Comparison of ENCODE assay signal across 14 mouse cellular contexts in genomic region chr3:129225577-129226289, GRCm38 (mm10). TPM values are rescaled to one million over a fixed set of nuclear protein-coding genes. Genes with fewer than 3 reads are reported as not detected.
DNase-seq lines count a peak whose midpoint lies in the region; ATAC-seq and TF ChIP-seq lines count a peak whose summit lies in the region.
"Had no signal": no experiment of that assay in that cellular context is flagged by ENCODE, and none has a peak within 500 bp of the region (broad histone marks: within the 10 kb centered on the region; RNA-seq: fewer than 3 reads in every experiment).

No protein-coding gene starts in this region.

- H3K4me2 ChIP-seq in forebrain, embryonic 11.5 days (ENCODE audit: low read depth, low read length, severe bottlenecking), result no peak overlapping the region
- H3K4me2 ChIP-seq in forebrain, embryonic 16.5 days (ENCODE audit: low read length), result no peak overlapping the region
- no peak overlapping the region for H3K4me2 ChIP-seq in kidney, embryonic 14.5 days (replicated peaks; ENCODE audit: low read depth, low read length)
- H3K4me2 ChIP-seq in intestine, postnatal 0 days (replicated peaks; ENCODE audit: low read depth), result peak overlapping the region; percentile 94

- H3K36me3 ChIP-seq in forebrain, embryonic 11.5 days (ENCODE audit: control insufficient read depth, insufficient read depth, low read length), result no peaks in the 10 kb centered on the region
- H3K36me3 ChIP-seq in forebrain, embryonic 16.5 days (ENCODE audit: control insufficient read depth, insufficient read depth), result no peaks in the 10 kb centered on the region
- H3K36me3 ChIP-seq in kidney, embryonic 14.5 days (ENCODE audit: control insufficient read depth, insufficient read depth, low read length), result no peaks in the 10 kb centered on the region
- H3K36me3 ChIP-seq in intestine, postnatal 0 days (ENCODE audit: control insufficient read depth, insufficient read depth), result no peaks in the 10 kb centered on the region
- H3K36me3 ChIP-seq: liver, embryonic 12.5 days had no signal

- no peak overlapping the region for H3K4me3 ChIP-seq in forebrain, embryonic 11.5 days (ENCODE audit: low read depth, low read length)
- no peak overlapping the region for H3K4me3 ChIP-seq in forebrain, embryonic 16.5 days (replicated peaks; ENCODE audit: low read length)
- H3K4me3 ChIP-seq in kidney, embryonic 14.5 days (ENCODE audit: low read length), result no peak overlapping the region; the same call in 1 of the 2 replicates
- H3K4me3 ChIP-seq in intestine, postnatal 0 days (ENCODE audit: low read depth, low read length), result peak overlapping the region; percentile 59
- no peak overlapping the region for H3K4me3 ChIP-seq in layer of hippocampus, adult 2 months
- H3K4me3 ChIP-seq: liver, embryonic 12.5 days had no signal

- peaks cover 66% of the 10 kb centered on the region for H3K27me3 ChIP-seq in forebrain, embryonic 11.5 days (ENCODE audit: control insufficient read depth, insufficient read depth, low read length)
- peaks cover 63% of the 10 kb centered on the region for H3K27me3 ChIP-seq in forebrain, embryonic 16.5 days (replicated peaks; ENCODE audit: control insufficient read depth, insufficient read depth, low read length)
- peaks cover 81% of the 10 kb centered on the region for H3K27me3 ChIP-seq in kidney, embryonic 14.5 days (ENCODE audit: control insufficient read depth, insufficient read depth, low read length)
- peaks cover 23% of the 10 kb centered on the region; the same call in 1 of the 2 replicates for H3K27me3 ChIP-seq in intestine, postnatal 0 days (replicated peaks; ENCODE audit: control insufficient read depth, insufficient read depth, low read length)

- no peaks in the 10 kb centered on the region for H3K4me1 ChIP-seq in forebrain, embryonic 11.5 days (replicated peaks; ENCODE audit: control insufficient read depth, insufficient read depth, low read length)
- no peaks in the 10 kb centered on the region for H3K4me1 ChIP-seq in forebrain, embryonic 16.5 days (replicated peaks; ENCODE audit: control insufficient read depth, insufficient read depth, low read length)
- peaks cover 7% of the 10 kb centered on the region; the same call in 1 of the 2 replicates for H3K4me1 ChIP-seq in kidney, embryonic 14.5 days (ENCODE audit: control insufficient read depth, insufficient read depth, low read length)
- H3K4me1 ChIP-seq in intestine, postnatal 0 days (replicated peaks; ENCODE audit: control insufficient read depth, insufficient read depth, low read length), result no peaks in the 10 kb centered on the region
- H3K4me1 ChIP-seq: liver, embryonic 12.5 days had no signal

- under 1% methylated on average over 12 of the region's 13 CpGs for WGBS in forebrain, embryonic 11.5 days
- WGBS in forebrain, embryonic 16.5 days, result under 1% methylated on average over 13 of the region's 13 CpGs
- 2% methylated on average over 13 of the region's 13 CpGs for WGBS in kidney, embryonic 14.5 days
- 7% methylated on average over 12 of the region's 13 CpGs for WGBS in intestine, postnatal 0 days

- no peak for DNase-seq in forebrain, embryonic 11.5 days (ENCODE audit: low spot score)
- DNase-seq in kidney, adult 8-10 months, result no peak
- DNase-seq in embryo, embryonic 11 days, result peak; percentile 20
- DNase-seq in gastrocnemius, postnatal 14 days, result no peak
- no peak for DNase-seq in layer of hippocampus, adult 2 months (ENCODE audit: low spot score in 2 of 2)
- DNase-seq: cerebellum, adult 8-10 months; gastrocnemius, postnatal 10 days; lung, postnatal 36 days had no signal

- intact Hi-C loops in gastrocnemius, postnatal 14 days (cut with DNase I; ENCODE audit: low total_unique reads), result no loop called here

- ATAC-seq in forebrain, embryonic 11.5 days (replicated peaks; ENCODE audit: low FRiP score), result 0 out of 2 replicates have a peak, but pooled peaks have one; percentile 22
- ATAC-seq in forebrain, embryonic 16.5 days, result no peak
- ATAC-seq in kidney, embryonic 14.5 days (ENCODE audit: low FRiP score, low TSS enrichment), result peak; percentile 10; the same call in 1 of the 2 replicates
- no peak for ATAC-seq in intestine, postnatal 0 days
- ATAC-seq: activated CD4-positive, CD25-positive, alpha-beta regulatory T cell, adult 4 months; liver, embryonic 12.5 days had no signal

- H3K9ac ChIP-seq in forebrain, embryonic 11.5 days (ENCODE audit: low read length), result no peak overlapping the region
- no peak overlapping the region for H3K9ac ChIP-seq in forebrain, embryonic 16.5 days (replicated peaks; ENCODE audit: low read depth, low read length)
- no peak overlapping the region for H3K9ac ChIP-seq in kidney, embryonic 14.5 days (ENCODE audit: low read depth, low read length)
- H3K9ac ChIP-seq in intestine, postnatal 0 days (ENCODE audit: low read depth, low read length), result peak overlapping the region; percentile 45
- H3K9ac ChIP-seq: liver, embryonic 12.5 days had no signal

- no peak for TF ChIP-seq CTCF in intestine, postnatal 0 days (IDR thresholded peaks at IDR 0.05; ENCODE audit: low read depth)
- TF ChIP-seq CTCF in layer of hippocampus, adult 2 months (conservative IDR thresholded peaks at IDR 0.05), result no peak

- no peaks in the 10 kb centered on the region for H3K9me3 ChIP-seq in forebrain, embryonic 11.5 days (ENCODE audit: control insufficient read depth, low read length)
- no peaks in the 10 kb centered on the region for H3K9me3 ChIP-seq in forebrain, embryonic 16.5 days (ENCODE audit: control insufficient read depth, low read length)
- H3K9me3 ChIP-seq in kidney, embryonic 14.5 days (ENCODE audit: control insufficient read depth, low read length), result no peaks in the 10 kb centered on the region
- H3K9me3 ChIP-seq in intestine, postnatal 0 days (ENCODE audit: control insufficient read depth), result no peaks in the 10 kb centered on the region
- H3K9me3 ChIP-seq: liver, embryonic 12.5 days had no signal

- H3K27ac ChIP-seq in forebrain, embryonic 11.5 days (ENCODE audit: low read depth, low read length), result no peak overlapping the region
- H3K27ac ChIP-seq in forebrain, embryonic 16.5 days (ENCODE audit: low read length), result no peak overlapping the region
- H3K27ac ChIP-seq in kidney, embryonic 14.5 days (ENCODE audit: low read depth, low read length), result no peak overlapping the region
- 0 out of 2 replicates have a peak overlapping the region, but pooled peaks have one; percentile 84 for H3K27ac ChIP-seq in intestine, postnatal 0 days (ENCODE audit: low read depth, low read length)
- H3K27ac ChIP-seq in layer of hippocampus, adult 2 months, result no peak overlapping the region
- H3K27ac ChIP-seq: liver, embryonic 12.5 days had no signal

RNA-seq across cellular contexts. Expression of gene Pitx2, which starts 26.1 kb away (rescaled TPM):
- 9.2 and 11.9 TPM in 2 replicates for polyA plus RNA-seq in forebrain, embryonic 11.5 days (2014; fragmentation: Nextera tagmentation; extraction: Ambion mirVana)
- 0.86 and 4.9 TPM in 2 replicates for polyA plus RNA-seq in forebrain, embryonic 16.5 days (2015; fragmentation: Nextera tagmentation; extraction: Ambion mirVana)
- 1.7 and 1.8 TPM in 2 replicates for polyA plus RNA-seq in kidney, embryonic 14.5 days (2014; fragmentation: Nextera tagmentation; extraction: Ambion mirVana)
- polyA plus RNA-seq in intestine, postnatal 0 days (2015; fragmentation: Nextera tagmentation; extraction: Ambion mirVana), result 12.3 and 18.3 TPM in 2 replicates
- 1 to 10 TPM; 9.0 to 9.2 TPM for total RNA-seq in gastrocnemius, postnatal 14 days (2021)
- total RNA-seq in layer of hippocampus, adult 2 months (2021), result not detected
- total RNA-seq: MEL had no signal
- polyA plus RNA-seq: activated CD4-positive, CD25-positive, alpha-beta regulatory T cell, adult 4 months had no signal

Comparison
In these comparisons a context has a peak if more than half of its experiments do, and no peak if none do; other contexts are left out.
1. ATAC-seq: peak in forebrain, embryonic 11.5 days (single experiment) and kidney, embryonic 14.5 days (single experiment); none in forebrain, embryonic 16.5 days (single experiment) and intestine, postnatal 0 days (single experiment).